Mouse (Mus musculus) embryo, embryonic 10 days (tissue): ENCODE measurements at regions not wholly inside any gene's neighbourhood (a gene's known extent, or its start where the extent isn't known, plus 50 kb on each side); places are given as distances from the start of the nearest gene placed in this dataset.

Experiments
- DNase-seq: peaks from one replicate; pipeline ENCODE4 v3.0.0-alpha.2; 2015; ENCODE audit warnings: low spot score

DNA sequence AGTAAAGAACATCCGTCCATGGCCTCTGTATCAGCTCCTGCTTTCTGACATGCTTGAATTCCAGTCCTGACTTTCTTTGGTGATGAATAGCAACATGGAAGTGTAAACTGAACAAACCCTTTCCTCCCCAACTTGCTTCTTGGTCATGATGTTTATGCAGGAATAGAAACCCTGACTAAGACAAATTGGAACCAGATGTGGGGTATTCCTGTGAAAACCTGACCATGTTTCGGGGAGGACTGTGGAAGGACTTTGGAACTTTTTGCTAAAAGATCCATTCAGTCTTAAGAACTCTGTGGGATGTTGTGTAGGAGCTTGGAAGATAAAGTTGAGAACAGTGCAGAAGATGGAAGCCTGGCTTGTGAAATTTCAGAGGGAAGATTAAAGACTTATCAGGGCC is 410.0 kb downstream of the Kif2b start:
- peak; percentile 39 for DNase-seq

DNA sequence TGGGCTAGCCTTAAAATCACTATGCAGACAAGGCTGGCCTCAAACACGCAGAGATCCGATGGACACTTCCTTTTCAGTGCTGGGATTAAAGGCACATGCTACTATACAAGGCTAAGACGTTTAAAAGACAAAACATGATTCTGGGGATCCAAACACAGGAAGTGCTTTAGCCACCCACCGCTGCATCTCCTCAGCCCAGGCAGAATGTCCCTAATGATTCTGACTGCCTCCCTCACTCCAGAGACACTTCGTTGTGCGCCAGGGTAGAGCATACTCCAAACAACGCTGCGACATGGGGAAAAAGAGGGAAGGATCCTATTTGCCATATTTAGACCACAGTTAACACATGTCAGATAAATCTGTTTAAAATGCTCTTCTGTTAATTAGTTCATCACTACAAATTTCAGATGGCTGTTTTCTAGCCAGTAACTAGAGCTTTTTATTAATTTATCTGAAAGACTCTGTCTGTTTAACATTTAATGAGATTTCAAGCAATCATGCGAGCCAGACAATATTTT is 443.5 kb downstream of the Kif2b start:
- no peak for DNase-seq

GRCm38 (mm10) chr11:91132771-91133380 is 444.5 kb downstream of the Kif2b start:
- peak; percentile 54 for DNase-seq

- DNase-seq: peak; percentile 31
These were observed 443.8 kb upstream of the Tom1l1 start for GRCm38 (mm10) chr11:91131960-91132359.

- DNase-seq: no peak
These were observed 410.0 kb upstream of the Tom1l1 start for GRCm38 (mm10) chr11:91098186-91098585.

- DNase-seq: no peak
These were observed 409.4 kb upstream of the Tom1l1 start for GRCm38 (mm10) chr11:91097552-91097951.

GRCm38 (mm10) chr11:91096000-91096652 is 408.0 kb upstream of the Tom1l1 start:
- DNase-seq: peak; percentile 43

DNA sequence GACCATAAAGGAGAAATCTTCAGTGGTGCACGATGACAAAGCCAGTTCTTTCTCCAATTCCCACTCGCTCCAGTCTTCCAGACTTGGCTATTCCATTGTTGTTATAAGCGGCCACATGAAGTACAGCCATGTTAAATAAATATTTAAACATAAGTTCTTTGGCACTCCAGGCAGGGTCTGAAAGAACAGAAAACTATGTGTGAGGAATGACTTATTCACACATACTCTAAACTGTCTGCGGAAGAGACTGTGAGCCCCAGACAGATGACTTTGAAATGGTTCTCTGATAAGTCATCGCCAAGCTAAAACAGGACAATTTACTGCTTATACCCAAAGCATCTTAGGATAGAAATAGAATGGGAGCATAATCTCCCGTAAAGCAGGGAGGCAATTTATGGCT is 377.2 kb upstream of the Tom1l1 start:
- DNase-seq: no peak

DNA sequence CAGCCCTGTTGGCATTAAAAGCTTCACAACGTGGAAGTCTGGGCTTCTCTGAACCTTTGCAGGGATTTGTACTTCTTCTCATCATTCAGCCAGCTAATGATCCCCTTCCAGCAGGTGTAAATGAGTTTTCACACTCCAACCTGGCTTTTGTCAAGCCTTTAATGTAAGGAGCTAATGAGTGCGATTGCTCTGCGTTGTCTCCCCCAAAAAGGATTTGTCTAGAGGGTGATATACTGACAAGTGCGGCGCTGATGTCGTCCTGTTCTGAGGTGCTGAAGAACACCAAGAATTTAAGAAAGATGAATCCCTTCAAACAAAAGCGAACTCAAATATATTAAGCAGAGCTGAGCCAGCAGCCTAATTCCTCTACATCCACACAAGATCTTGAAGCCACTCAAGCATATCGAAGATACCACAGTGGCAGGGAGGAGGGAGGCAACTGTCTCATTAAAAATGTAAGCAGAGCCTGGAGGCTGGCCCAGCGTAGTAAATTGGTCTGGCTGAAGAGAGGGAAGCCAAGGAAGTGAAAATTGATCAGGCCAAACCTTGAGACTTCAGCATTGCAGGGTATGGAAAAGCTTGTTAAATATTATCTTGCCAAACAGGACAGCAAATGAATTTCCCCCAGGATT is 368.9 kb upstream of the Tom1l1 start:
- peak; percentile 19 for DNase-seq

DNA sequence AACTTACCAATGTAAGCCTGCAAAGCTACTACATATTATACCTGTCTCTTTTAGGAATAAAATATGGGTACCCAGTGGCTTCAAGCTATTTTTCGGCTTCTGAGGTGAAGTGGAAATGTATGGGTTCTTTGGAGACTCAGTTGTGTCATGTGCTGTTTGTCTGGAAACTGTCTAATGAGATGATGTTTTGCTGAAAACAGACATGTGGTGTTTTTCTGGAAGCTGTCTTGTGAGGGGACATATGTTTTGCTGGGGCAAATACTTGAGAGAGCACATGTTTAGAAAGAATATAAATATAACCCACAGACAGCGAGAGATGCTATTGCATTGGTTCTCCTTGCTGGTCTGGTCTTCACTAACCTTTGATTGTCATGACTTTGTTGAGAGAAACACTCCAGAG is 365.2 kb upstream of the Tom1l1 start:
- no peak for DNase-seq

GRCm38 (mm10) chr11:91051646-91052045 is 363.5 kb upstream of the Tom1l1 start:
- no peak for DNase-seq

DNA sequence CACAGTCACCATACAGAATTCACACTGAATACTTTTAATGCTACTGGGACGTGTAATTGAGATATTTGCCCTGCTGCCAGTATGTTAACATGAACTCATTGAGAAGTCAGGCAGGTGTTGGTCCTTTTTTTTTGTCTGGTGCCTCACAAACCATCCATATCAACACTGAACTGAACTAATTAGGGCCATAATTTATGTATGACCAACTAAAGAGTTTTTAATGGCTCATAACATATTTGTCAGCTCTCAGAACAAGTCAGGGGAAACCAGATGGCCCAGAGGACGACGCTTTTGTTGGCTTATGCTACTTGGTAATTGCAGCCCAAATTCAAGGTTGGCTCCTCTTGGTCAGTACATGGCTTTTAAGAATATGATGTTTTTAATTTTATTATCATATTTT is 353.3 kb upstream of the Tom1l1 start:
- DNase-seq: no peak
